Mouse (Mus musculus): Measurements from ENCODE around the gene Swap70. TPM values are rescaled to one million over a fixed set of nuclear protein-coding genes. Genes with fewer than 3 reads are reported as not detected.
"Not testable (repeated sequence)": the region's sequence is repeated elsewhere in the genome, so short reads cannot be mapped to it uniquely, and the experiment has no call there.

The Swap70 gene
- polyA plus RNA-seq, 2 experiments: 5.5 to 7.9 TPM

- DNase-seq (ENCODE audit: low read depth in 3 of 3, low spot score in 3 of 3): no peak
- 4% methylated on average over 12 of the region's 12 CpGs for WGBS (ENCODE audit: insufficient replicate concordance)
- Histone ChIP-seq H3K36me3 (replicated peaks; ENCODE audit: control insufficient read depth, insufficient read depth, low read depth) (no peaks in the 10 kb centered on the region), H3K27me3 (ENCODE audit: control insufficient read depth, insufficient read depth, low read length) (no peaks in the 10 kb centered on the region), H3K9ac (replicated peaks) (peak overlapping the region; percentile 67), H3K27ac (no peak overlapping the region), H3K4me1 (replicated peaks; ENCODE audit: control insufficient read depth in 2 of 2, insufficient read depth in 2 of 2, low read length in 1 of 2) (peaks cover 7% of the 10 kb centered on the region in 2 experiments; a peak in 3 of 4 replicates), H3K4me2 (ENCODE audit: low read depth) (peak overlapping the region; percentile 94), H3K9me3 (ENCODE audit: control insufficient read depth, low read length) (no peaks in the 10 kb centered on the region), H3K4me3 (ENCODE audit: insufficient read depth in 1 of 2, low read depth in 2 of 2, low read length in 2 of 2) (peak overlapping the region; percentile 57 to 72)
- TF ChIP-seq EP300 (IDR thresholded peaks at IDR 0.05; ENCODE audit: low read depth) (no peak), CTCF (IDR thresholded peaks at IDR 0.05; ENCODE audit: low read depth) (no peak)
- no peak for ATAC-seq (ENCODE audit: insufficient read depth)
These were observed 1.2 kb downstream of the Swap70 start for GRCm38 (mm10) chr7:110222583-110223182.

- H3K4me1 ChIP-seq (replicated peaks; ENCODE audit: control insufficient read depth in 2 of 2, insufficient read depth in 2 of 2, low read length in 1 of 2): peaks cover 7% of the 10 kb centered on the region in 2 experiments; a peak in 3 of 4 replicates
- no peak overlapping the region for H3K4me2 ChIP-seq (ENCODE audit: low read depth)
- TF ChIP-seq CTCF (IDR thresholded peaks at IDR 0.05; ENCODE audit: low read depth): no peak
- no peak for TF ChIP-seq EP300 (IDR thresholded peaks at IDR 0.05; ENCODE audit: low read depth)
These were observed 2.4 kb downstream of the Swap70 start for GRCm38 (mm10) chr7:110223727-110224510.

GRCm38 (mm10) chr7:110226484-110226883, 5.0 kb downstream of the Swap70 start:
- no peak overlapping the region for H3K4me2 ChIP-seq (ENCODE audit: low read depth)
- no peak for DNase-seq (ENCODE audit: low read depth in 3 of 3, low spot score in 3 of 3)
- no peaks in the 10 kb centered on the region for H3K9me3 ChIP-seq (ENCODE audit: control insufficient read depth, low read length)
- H3K27ac ChIP-seq: no peak overlapping the region
- H3K27me3 ChIP-seq (ENCODE audit: control insufficient read depth, insufficient read depth, low read length): no peaks in the 10 kb centered on the region
- ATAC-seq (ENCODE audit: insufficient read depth): no peak
- no peaks in the 10 kb centered on the region for H3K36me3 ChIP-seq (replicated peaks; ENCODE audit: control insufficient read depth, insufficient read depth, low read depth)
- H3K9ac ChIP-seq (replicated peaks): no peak overlapping the region
- H3K4me1 ChIP-seq (replicated peaks; ENCODE audit: control insufficient read depth in 2 of 2, insufficient read depth in 2 of 2, low read length in 1 of 2): peaks cover 4 to 5% of the 10 kb centered on the region in 2 experiments; a peak in 3 of 4 replicates
- TF ChIP-seq EP300 (IDR thresholded peaks at IDR 0.05; ENCODE audit: low read depth) (no peak), CTCF (IDR thresholded peaks at IDR 0.05; ENCODE audit: low read depth) (no peak)
- no peak overlapping the region for H3K4me3 ChIP-seq (ENCODE audit: insufficient read depth in 1 of 2, low read depth in 2 of 2, low read length in 2 of 2)
- 75% methylated on average over 5 of the region's 5 CpGs for WGBS (ENCODE audit: insufficient replicate concordance)

More at GRCm38 (mm10) chr7:110223727-110224510, 2.4 kb downstream of the Swap70 start:
- H3K4me3 ChIP-seq (ENCODE audit: insufficient read depth in 1 of 2, low read depth in 2 of 2, low read length in 2 of 2): no peak overlapping the region
- H3K36me3 ChIP-seq (replicated peaks; ENCODE audit: control insufficient read depth, insufficient read depth, low read depth): no peaks in the 10 kb centered on the region
- H3K27me3 ChIP-seq (ENCODE audit: control insufficient read depth, insufficient read depth, low read length): no peaks in the 10 kb centered on the region
- no peak for DNase-seq (ENCODE audit: low read depth in 3 of 3, low spot score in 3 of 3)
- H3K9me3 ChIP-seq (ENCODE audit: control insufficient read depth, low read length): no peaks in the 10 kb centered on the region
- ATAC-seq (ENCODE audit: insufficient read depth): no peak
- no peak overlapping the region for H3K9ac ChIP-seq (replicated peaks)
- no peak overlapping the region for H3K27ac ChIP-seq
- 52% methylated on average over 2 of the region's 2 CpGs for WGBS (ENCODE audit: insufficient replicate concordance)

DNA sequence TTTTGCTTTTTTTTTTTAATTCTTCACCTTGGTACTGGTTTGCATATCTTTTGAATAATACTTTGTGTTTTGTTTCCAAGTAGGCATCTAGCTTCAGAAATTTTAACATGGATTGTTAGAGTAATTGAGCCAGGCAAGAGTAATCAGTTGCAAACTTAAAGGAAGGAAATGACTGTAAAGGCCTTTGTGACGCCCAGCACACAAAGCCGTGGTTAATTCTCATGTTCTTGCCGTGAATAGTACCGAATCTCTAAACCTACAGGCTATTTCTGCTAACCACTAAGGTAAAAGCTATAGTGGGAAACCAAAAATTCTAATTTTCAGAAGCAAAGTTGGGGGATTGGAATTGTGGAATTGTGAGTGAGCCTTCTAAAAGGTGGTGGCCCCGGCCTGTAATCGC, 8.5 kb downstream of the Swap70 start:
- Histone ChIP-seq H3K4me1 (replicated peaks; ENCODE audit: control insufficient read depth in 2 of 2, insufficient read depth in 2 of 2, low read length in 1 of 2) (no peaks in the 10 kb centered on the region), H3K4me3 (ENCODE audit: insufficient read depth in 1 of 2, low read depth in 2 of 2, low read length in 2 of 2) (no peak overlapping the region), H3K9ac (replicated peaks) (no peak overlapping the region), H3K27ac (no peak overlapping the region), H3K36me3 (replicated peaks; ENCODE audit: control insufficient read depth, insufficient read depth, low read depth) (no peaks in the 10 kb centered on the region), H3K27me3 (ENCODE audit: control insufficient read depth, insufficient read depth, low read length) (no peaks in the 10 kb centered on the region), H3K9me3 (ENCODE audit: control insufficient read depth, low read length) (no peaks in the 10 kb centered on the region), H3K4me2 (ENCODE audit: low read depth) (no peak overlapping the region)
- 39% methylated on average over 6 of the region's 6 CpGs for WGBS (ENCODE audit: insufficient replicate concordance)
- ATAC-seq (ENCODE audit: insufficient read depth) (no peak), DNase-seq (ENCODE audit: low read depth in 3 of 3, low spot score in 3 of 3) (no peak)
- TF ChIP-seq EP300 (IDR thresholded peaks at IDR 0.05; ENCODE audit: low read depth) (no peak), CTCF (IDR thresholded peaks at IDR 0.05; ENCODE audit: low read depth) (no peak)

- not testable (repeated sequence) for DNase-seq (ENCODE audit: low read depth in 3 of 3, low spot score in 3 of 3); ATAC-seq (ENCODE audit: insufficient read depth); H3K9me3 ChIP-seq (ENCODE audit: control insufficient read depth, low read length); H3K9ac ChIP-seq (replicated peaks); H3K4me2 ChIP-seq (ENCODE audit: low read depth); H3K4me3 ChIP-seq (ENCODE audit: insufficient read depth in 1 of 2, low read depth in 2 of 2, low read length in 2 of 2); H3K36me3 ChIP-seq (replicated peaks; ENCODE audit: control insufficient read depth, insufficient read depth, low read depth); H3K27me3 ChIP-seq (ENCODE audit: control insufficient read depth, insufficient read depth, low read length); H3K27ac ChIP-seq; H3K4me1 ChIP-seq (replicated peaks; ENCODE audit: control insufficient read depth in 2 of 2, insufficient read depth in 2 of 2, low read length in 1 of 2)
- 82% methylated on average over 9 of the region's 10 CpGs for WGBS (ENCODE audit: insufficient replicate concordance)
These were observed 9.6 kb downstream of the Swap70 start for GRCm38 (mm10) chr7:110231127-110231526.

Data from liver, embryonic 14.5 days (tissue).